Mouse (Mus musculus) left cerebral cortex, postnatal 10 days (tissue): Measurements from ENCODE around the gene Vmn1r64. TPM values are rescaled to one million over a fixed set of nuclear protein-coding genes. Genes with fewer than 3 reads are reported as not detected.
"Not testable (repeated sequence)": the region's sequence is repeated elsewhere in the genome, so short reads cannot be mapped to it uniquely, and the experiment has no call there.

Experiments used
- DNase-seq, 2 experiments: peaks; one replicate each; pipeline ENCODE4 v3.0.0; 2021 to 2022; ENCODE audit warnings: low spot score in 2 of 2, mixed read lengths in 1 of 2; ENCODE audit errors: extremely low spot score in 1 of 2
- intact Hi-C: fragments of 180-260 bp; cut with DNase I; formaldehyde crosslinking; loops from one replicate; pipeline ENCODE4 v1.15.1; 2025
- total RNA-seq, 2 experiments: library from RNA; stranded (reverse); gene quantifications; 2 replicates each; pipeline ENCODE4 v1.2.3; 2021

Gene Vmn1r64
- total RNA-seq = not detected

DNA sequence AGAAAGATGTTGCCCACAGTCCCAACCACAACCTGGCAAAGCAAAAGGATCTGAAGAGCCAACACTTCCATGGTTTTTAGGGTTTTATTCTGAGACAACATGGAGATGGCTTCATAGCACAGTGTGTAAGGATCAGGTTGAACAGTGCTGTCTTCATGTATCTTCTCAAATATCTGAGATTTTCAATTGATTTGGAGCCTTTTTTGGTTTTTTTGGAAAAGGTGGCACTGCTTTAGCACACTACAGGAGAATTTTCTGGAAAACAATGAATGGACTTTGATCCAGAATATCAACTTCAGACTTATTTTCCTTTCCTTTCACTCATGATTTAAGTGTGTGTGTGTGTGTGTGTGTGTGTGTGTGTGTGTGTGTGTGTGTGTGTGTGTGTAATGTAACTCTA lies at the start of gene Vmn1r64:
Gene Vmn1r64, minus strand, starts transcription at position 101 of the 400 bp plus-strand sequence.
- DNase-seq = no peak
- intact Hi-C loops = no loop called here

DNA sequence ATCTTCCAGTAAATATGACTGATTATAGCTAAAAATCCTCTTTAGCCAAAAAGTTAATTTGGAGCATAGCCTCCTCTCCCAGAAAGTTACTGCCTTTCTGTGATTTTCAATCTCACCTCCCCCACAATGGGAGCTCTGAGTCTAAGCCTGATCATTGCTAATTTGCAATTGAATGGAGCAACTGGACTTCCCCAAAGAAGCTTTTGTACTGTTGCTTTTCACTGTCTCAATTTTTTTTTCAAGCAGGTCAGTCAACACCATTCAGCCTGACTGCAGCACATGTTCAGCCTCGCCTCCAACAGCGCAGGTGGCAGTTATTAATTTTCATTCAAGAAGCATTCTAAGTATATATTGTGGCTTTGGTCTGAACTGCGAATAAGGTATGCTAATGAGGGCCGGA lies 14.9 kb upstream of the Vmn1r64 start:
- no peak for DNase-seq
- intact Hi-C loops = no loop called here

GRCm38 (mm10) chr7:5897245-5897644 lies 12.9 kb upstream of the Vmn1r64 start:
- DNase-seq, intact Hi-C loops: not testable (repeated sequence)

Other genes starting within 250 kb of the Vmn1r64 start
- gene Vmn1r62, start 210.9 kb downstream of the Vmn1r64 start, total RNA-seq = not detected
- not detected for gene Vmn1r63, start 79.1 kb downstream of the Vmn1r64 start, total RNA-seq
- not detected for gene Vmn1r65, start 126.5 kb upstream of the Vmn1r64 start, total RNA-seq
- gene Nlrp4c, start 160.6 kb upstream of the Vmn1r64 start, total RNA-seq = not detected